Mouse (Mus musculus): ENCODE results near the gene Fam53a.

DNA sequence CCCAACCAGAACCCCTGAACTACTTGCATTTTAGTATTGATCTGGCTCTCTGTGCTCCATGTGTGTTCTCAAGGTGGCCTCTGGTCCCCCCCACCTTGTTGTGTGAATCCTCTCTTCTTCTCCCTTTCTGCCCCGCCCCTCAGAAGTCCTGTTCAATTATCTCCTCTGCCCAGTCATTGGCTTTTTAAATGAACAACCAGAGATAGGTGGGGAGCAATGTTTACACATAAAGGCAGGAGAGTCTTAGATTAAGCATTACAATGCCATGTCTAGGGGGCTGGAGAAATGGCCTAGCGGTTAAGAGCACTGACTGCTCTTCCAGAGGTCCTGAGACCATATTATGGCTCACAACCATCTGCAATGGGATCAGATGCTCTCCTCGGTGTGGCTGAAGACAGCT lies 5.9 kb upstream of the Fam53a start:
- TF ChIP-seq GATA1 (IDR thresholded peaks at IDR 0.05; ENCODE audit: low read length) (no peak), TAL1 (IDR thresholded peaks at IDR 0.05; ENCODE audit: low read length) (no peak)
